ENCODE assay signal across 8 mouse cellular contexts in genomic region chr14:25554781-25555180, GRCm38 (mm10).
A peak's percentile ranks its signal among the peaks of the same experiment; 100 is the strongest.
DNase-seq lines count a peak whose midpoint lies in the region; ATAC-seq and TF ChIP-seq lines count a peak whose summit lies in the region.

No protein-coding gene starts in this region.

- no peak overlapping the region for H3K4me3 ChIP-seq in heart, embryonic 14.5 days (ENCODE audit: control insufficient read depth in 1 of 2, insufficient read depth in 1 of 2, low read depth in 1 of 2, low read length in 2 of 2)
- no peak overlapping the region for H3K4me3 ChIP-seq in hindbrain, embryonic 12.5 days
- H3K4me3 ChIP-seq in midbrain, postnatal 0 days (ENCODE audit: low read depth, low read length) = no peak overlapping the region

- peak overlapping the region in 1 of 2 experiments; percentile 10; a peak in 2 of 4 replicates for H3K27ac ChIP-seq in heart, embryonic 14.5 days (replicated peaks in 1 of 2; ENCODE audit: control insufficient read depth in 1 of 2, insufficient read depth in 1 of 2, low read depth in 2 of 2, low read length in 2 of 2)
- peak overlapping the region; percentile 70 for H3K27ac ChIP-seq in hindbrain, embryonic 12.5 days
- peak overlapping the region; percentile 63 for H3K27ac ChIP-seq in midbrain, postnatal 0 days (ENCODE audit: low read depth, low read length)

- H3K36me3 ChIP-seq in heart, embryonic 14.5 days (ENCODE audit: control insufficient read depth, insufficient read depth, low read length) = peaks cover 23% of the 10 kb centered on the region
- peaks cover 25% of the 10 kb centered on the region for H3K36me3 ChIP-seq in hindbrain, embryonic 12.5 days
- no peaks in the 10 kb centered on the region for H3K36me3 ChIP-seq in midbrain, postnatal 0 days (ENCODE audit: insufficient read depth, low read length)

- ATAC-seq in heart, embryonic 14.5 days (ENCODE audit: insufficient number of reproducible peaks, insufficient read depth, low FRiP score, low read depth) = no peak
- peak; percentile 30; the same call in 1 of the 2 replicates for ATAC-seq in hindbrain, embryonic 12.5 days (ENCODE audit: low FRiP score)
- no peak for ATAC-seq in midbrain, postnatal 0 days (ENCODE audit: low FRiP score)

- no peak for DNase-seq in heart, adult 11 months
- peak; percentile 45 for DNase-seq in embryo, embryonic 11 days
- DNase-seq in midbrain, postnatal 0 days (ENCODE audit: low spot score) = no peak
- DNase-seq in gastrocnemius, postnatal 14 days = no peak
- DNase-seq in layer of hippocampus, adult 8-10 months (ENCODE audit: low spot score in 2 of 2) = no peak
- DNase-seq in testis, postnatal 10 days (ENCODE audit: low spot score) = no peak

- H3K27me3 ChIP-seq in heart, embryonic 14.5 days (ENCODE audit: control insufficient read depth, insufficient read depth, low read length) = no peaks in the 10 kb centered on the region
- H3K27me3 ChIP-seq in hindbrain, embryonic 12.5 days = no peaks in the 10 kb centered on the region
- no peaks in the 10 kb centered on the region for H3K27me3 ChIP-seq in midbrain, postnatal 0 days (ENCODE audit: insufficient read depth, low read length)

- intact Hi-C loops in gastrocnemius, postnatal 14 days (cut with DNase I; ENCODE audit: low total_unique reads) = no loop called here

- peaks cover 25 to 44% of the 10 kb centered on the region in 2 experiments for H3K4me1 ChIP-seq in heart, embryonic 14.5 days (ENCODE audit: control insufficient read depth in 2 of 2, insufficient read depth in 2 of 2, low read length in 2 of 2)
- H3K4me1 ChIP-seq in hindbrain, embryonic 12.5 days = peaks cover 71% of the 10 kb centered on the region
- peaks cover 39% of the 10 kb centered on the region for H3K4me1 ChIP-seq in midbrain, postnatal 0 days (ENCODE audit: insufficient read depth, low read length)

- H3K9ac ChIP-seq in heart, embryonic 14.5 days (ENCODE audit: low read length) = peak overlapping the region; percentile 0; the same call in 1 of the 2 replicates
- no peak overlapping the region for H3K9ac ChIP-seq in hindbrain, embryonic 12.5 days
- peak overlapping the region; percentile 9; the same call in 1 of the 2 replicates for H3K9ac ChIP-seq in midbrain, postnatal 0 days (replicated peaks; ENCODE audit: low read length, poor library complexity, severe bottlenecking)

- no peak for TF ChIP-seq CTCF in midbrain, postnatal 0 days (IDR thresholded peaks at IDR 0.05)

- WGBS in heart, embryonic 14.5 days = 14% methylated on average over 8 of the region's 8 CpGs
- WGBS in hindbrain, embryonic 12.5 days = 13% methylated on average over 8 of the region's 8 CpGs
- WGBS in midbrain, postnatal 0 days = 19% methylated on average over 8 of the region's 8 CpGs

- H3K4me2 ChIP-seq in heart, embryonic 14.5 days (ENCODE audit: low read length) = no peak overlapping the region
- peak overlapping the region; percentile 14; the same call in 1 of the 2 replicates for H3K4me2 ChIP-seq in hindbrain, embryonic 12.5 days (replicated peaks)
- 0 out of 2 replicates have a peak overlapping the region, but pooled peaks have one; percentile 20 for H3K4me2 ChIP-seq in midbrain, postnatal 0 days (ENCODE audit: low read depth, low read length, poor library complexity, severe bottlenecking)

- no peaks in the 10 kb centered on the region for H3K9me3 ChIP-seq in heart, embryonic 14.5 days (ENCODE audit: control insufficient read depth, low read length)
- H3K9me3 ChIP-seq in hindbrain, embryonic 12.5 days (replicated peaks) = no peaks in the 10 kb centered on the region
- H3K9me3 ChIP-seq in midbrain, postnatal 0 days (ENCODE audit: low read length) = no peaks in the 10 kb centered on the region
